Mouse (Mus musculus): ENCODE results near the gene Tnni3. TPM values are rescaled to one million over a fixed set of nuclear protein-coding genes. Genes with fewer than 3 reads are reported as not detected.
A peak's percentile ranks its signal among the peaks of the same experiment; 100 is the strongest.
"Not testable (repeated sequence)": the region's sequence is repeated elsewhere in the genome, so short reads cannot be mapped to it uniquely, and the experiment has no call there.

Tnni3 gene
- polyA plus RNA-seq, 1 experiment from 2014 or later: 4.3 TPM

DNA sequence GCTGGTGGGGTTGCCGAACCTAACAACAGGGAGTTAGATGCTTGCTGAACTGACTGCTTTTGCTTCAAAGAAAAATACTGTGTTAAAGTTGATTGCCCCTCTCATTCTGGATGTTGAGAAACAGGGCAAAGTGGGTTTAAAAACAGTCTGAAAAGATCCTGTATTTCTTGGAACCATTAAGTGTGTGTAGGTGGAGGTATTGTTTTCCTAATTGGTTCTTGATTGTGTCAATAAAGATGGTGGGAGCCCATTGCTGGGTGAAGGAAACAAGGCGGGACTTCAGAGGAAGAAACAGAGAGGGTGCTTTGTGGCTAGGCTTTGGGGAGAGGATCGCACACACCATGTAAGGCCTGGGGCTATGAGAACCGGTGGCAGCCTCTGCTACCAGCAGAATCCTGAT is 13.2 kb upstream of the Tnni3 start:
- H3K9ac ChIP-seq (replicated peaks): no peak overlapping the region
- no peak for ATAC-seq (ENCODE audit: insufficient number of reproducible peaks, insufficient read depth, low FRiP score, low TSS enrichment, low read depth)
- H3K9me3 ChIP-seq: no peaks in the 10 kb centered on the region
- H3K4me2 ChIP-seq: no peak overlapping the region
- no peak overlapping the region for H3K27ac ChIP-seq
- H3K4me1 ChIP-seq (replicated peaks): 0 out of 2 replicates have a peak, but pooled peaks cover under 1% of the 10 kb centered on the region
- no peaks in the 10 kb centered on the region for H3K27me3 ChIP-seq
- WGBS: 54% methylated on average over 4 of the region's 4 CpGs
- no peaks in the 10 kb centered on the region for H3K36me3 ChIP-seq
- H3K4me3 ChIP-seq (replicated peaks): no peak overlapping the region

DNA sequence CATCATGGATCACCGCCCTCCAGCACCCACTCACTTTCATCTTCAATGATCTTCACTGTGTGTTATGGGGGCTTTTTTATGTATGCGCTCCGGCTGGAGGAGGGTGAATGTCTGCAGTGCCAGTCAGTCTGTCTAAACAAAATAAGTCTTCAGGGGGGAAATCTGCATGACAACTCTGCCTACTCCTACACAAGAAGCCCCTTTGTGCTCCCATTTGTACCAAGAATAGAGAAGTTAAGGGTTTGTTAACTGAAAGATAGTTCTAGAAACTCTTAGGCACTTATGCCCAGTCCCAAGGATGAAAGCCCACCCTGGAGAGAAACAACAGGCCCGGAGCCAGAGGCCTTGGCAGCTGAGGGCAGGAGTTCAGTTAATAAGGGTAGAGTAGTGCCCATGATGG is 12.3 kb upstream of the Tnni3 start:
- H3K27me3 ChIP-seq: no peaks in the 10 kb centered on the region
- no peaks in the 10 kb centered on the region for H3K9me3 ChIP-seq
- H3K4me2 ChIP-seq: no peak overlapping the region
- H3K36me3 ChIP-seq: no peaks in the 10 kb centered on the region
- H3K4me1 ChIP-seq (replicated peaks): peaks cover 7% of the 10 kb centered on the region
- no peak overlapping the region for H3K27ac ChIP-seq
- no peak overlapping the region for H3K4me3 ChIP-seq (replicated peaks)
- WGBS: 87% methylated on average over 4 of the region's 4 CpGs
- no peak overlapping the region for H3K9ac ChIP-seq (replicated peaks)
- no peak for ATAC-seq (ENCODE audit: insufficient number of reproducible peaks, insufficient read depth, low FRiP score, low TSS enrichment, low read depth)

DNA sequence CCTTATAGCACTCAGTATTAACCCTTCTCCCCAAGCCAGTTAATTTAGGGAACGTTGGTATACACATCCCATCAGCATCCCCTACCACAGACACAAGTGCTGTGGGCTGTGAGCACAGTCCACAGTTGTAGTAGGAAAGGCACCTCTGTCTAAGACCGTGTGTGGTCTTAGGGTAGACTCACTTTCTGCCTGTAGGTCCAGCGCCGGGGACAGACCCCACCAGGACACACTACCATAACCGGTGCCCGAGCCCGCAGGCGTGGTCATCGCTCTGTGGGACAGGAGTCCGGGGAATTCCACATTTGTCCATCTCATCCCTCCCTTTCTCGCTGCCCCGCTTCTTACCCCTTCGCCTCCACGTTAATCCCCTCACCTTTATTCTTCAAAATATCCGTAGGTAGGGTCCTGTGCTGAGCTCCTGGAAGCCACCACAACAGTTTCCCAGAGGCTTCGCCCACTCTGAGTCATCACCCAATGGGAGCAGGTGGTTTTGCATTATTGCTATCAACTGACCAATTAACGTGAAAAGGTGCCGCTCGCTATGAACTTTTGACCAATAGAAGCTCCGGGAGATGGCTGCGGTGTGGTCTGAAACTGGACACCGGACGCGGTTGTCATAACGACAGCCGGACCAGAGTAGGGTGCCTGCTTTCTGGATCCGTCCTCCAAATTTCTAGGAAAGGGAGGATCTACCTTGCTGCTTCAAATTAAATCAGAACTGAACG is 8.1 kb upstream of the Tnni3 start, which contains the start of gene Dnaaf3:
Dnaaf3 (minus strand) TSS at position 449 of the 725 bp plus-strand sequence.
- no peaks in the 10 kb centered on the region for H3K36me3 ChIP-seq
- H3K4me2 ChIP-seq: peak within 1 kb of the TSS; percentile 73
- 3% methylated on average over 28 of the region's 28 CpGs for WGBS
- H3K4me3 ChIP-seq (replicated peaks): peak within 1 kb of the TSS; percentile 45
- H3K27me3 ChIP-seq: 0 out of 2 replicates have a peak, but pooled peaks cover 4% of the 10 kb centered on the region
- peaks cover 11% of the 10 kb centered on the region for H3K4me1 ChIP-seq (replicated peaks)
- no peaks in the 10 kb centered on the region for H3K9me3 ChIP-seq
- H3K9ac ChIP-seq (replicated peaks): no peak within 1 kb of the TSS; the same call in 1 of the 2 replicates
- no peak within 1 kb of the TSS for H3K27ac ChIP-seq
- ATAC-seq (ENCODE audit: insufficient number of reproducible peaks, insufficient read depth, low FRiP score, low TSS enrichment, low read depth): peak; percentile 91

DNA sequence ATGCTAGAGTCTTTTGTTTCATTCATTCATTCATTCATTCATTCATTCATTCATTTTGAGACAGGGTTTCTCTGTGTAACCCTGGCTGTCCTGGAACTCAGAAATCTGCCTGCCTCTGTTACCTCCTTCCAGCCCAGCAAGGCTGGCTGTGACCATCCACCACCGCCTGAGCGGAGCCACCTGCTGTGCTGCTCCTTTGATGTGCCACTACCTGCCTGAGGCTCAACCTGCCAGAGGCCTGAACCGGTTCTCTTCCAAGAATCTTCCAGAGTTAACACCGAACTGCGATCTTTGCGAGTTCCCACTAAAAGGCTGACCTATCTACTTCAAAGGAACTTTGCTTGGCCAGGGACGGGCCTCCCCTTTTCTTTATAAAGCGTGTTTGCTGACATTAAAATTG is 6.1 kb upstream of the Tnni3 start:
- H3K4me2 ChIP-seq; H3K27ac ChIP-seq; H3K36me3 ChIP-seq; H3K9ac ChIP-seq (replicated peaks); H3K27me3 ChIP-seq; H3K4me3 ChIP-seq (replicated peaks); H3K9me3 ChIP-seq; ATAC-seq (ENCODE audit: insufficient number of reproducible peaks, insufficient read depth, low FRiP score, low TSS enrichment, low read depth): not testable (repeated sequence)
- WGBS: 33% methylated on average over 8 of the region's 8 CpGs
- peaks cover 21% of the 10 kb centered on the region for H3K4me1 ChIP-seq (replicated peaks)

DNA sequence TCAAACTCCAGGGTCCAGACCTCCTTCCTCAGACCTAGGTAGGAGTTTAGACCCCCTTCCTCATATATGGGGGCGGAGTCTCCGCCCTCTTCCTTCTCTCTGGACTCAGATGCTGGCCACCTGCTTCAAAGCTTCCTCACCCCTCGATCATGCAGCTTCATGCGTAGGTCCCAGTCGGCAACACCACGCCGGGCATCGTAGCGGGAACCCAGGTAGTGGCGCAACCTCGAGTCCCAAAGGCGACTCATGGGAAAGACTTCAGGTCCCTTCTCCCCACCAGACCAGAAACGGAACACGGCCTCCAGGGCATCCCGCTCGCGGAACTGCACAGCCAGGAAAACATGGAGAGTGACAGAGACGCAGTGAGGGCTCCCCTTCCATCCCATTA is 3.3 kb upstream of the Tnni3 start:
- 42% methylated on average over 18 of the region's 18 CpGs for WGBS
- peak overlapping the region; percentile 36 for H3K4me3 ChIP-seq (replicated peaks)
- ATAC-seq (ENCODE audit: insufficient number of reproducible peaks, insufficient read depth, low FRiP score, low TSS enrichment, low read depth): no peak
- H3K9ac ChIP-seq (replicated peaks): 0 out of 2 replicates have a peak overlapping the region, but pooled peaks have one; percentile 31
- no peak overlapping the region for H3K27ac ChIP-seq
- peak overlapping the region; percentile 58 for H3K4me2 ChIP-seq
- peaks cover 7% of the 10 kb centered on the region; the same call in 1 of the 2 replicates for H3K27me3 ChIP-seq
- H3K36me3 ChIP-seq: no peaks in the 10 kb centered on the region
- peaks cover 21% of the 10 kb centered on the region for H3K4me1 ChIP-seq (replicated peaks)
- no peaks in the 10 kb centered on the region for H3K9me3 ChIP-seq

DNA sequence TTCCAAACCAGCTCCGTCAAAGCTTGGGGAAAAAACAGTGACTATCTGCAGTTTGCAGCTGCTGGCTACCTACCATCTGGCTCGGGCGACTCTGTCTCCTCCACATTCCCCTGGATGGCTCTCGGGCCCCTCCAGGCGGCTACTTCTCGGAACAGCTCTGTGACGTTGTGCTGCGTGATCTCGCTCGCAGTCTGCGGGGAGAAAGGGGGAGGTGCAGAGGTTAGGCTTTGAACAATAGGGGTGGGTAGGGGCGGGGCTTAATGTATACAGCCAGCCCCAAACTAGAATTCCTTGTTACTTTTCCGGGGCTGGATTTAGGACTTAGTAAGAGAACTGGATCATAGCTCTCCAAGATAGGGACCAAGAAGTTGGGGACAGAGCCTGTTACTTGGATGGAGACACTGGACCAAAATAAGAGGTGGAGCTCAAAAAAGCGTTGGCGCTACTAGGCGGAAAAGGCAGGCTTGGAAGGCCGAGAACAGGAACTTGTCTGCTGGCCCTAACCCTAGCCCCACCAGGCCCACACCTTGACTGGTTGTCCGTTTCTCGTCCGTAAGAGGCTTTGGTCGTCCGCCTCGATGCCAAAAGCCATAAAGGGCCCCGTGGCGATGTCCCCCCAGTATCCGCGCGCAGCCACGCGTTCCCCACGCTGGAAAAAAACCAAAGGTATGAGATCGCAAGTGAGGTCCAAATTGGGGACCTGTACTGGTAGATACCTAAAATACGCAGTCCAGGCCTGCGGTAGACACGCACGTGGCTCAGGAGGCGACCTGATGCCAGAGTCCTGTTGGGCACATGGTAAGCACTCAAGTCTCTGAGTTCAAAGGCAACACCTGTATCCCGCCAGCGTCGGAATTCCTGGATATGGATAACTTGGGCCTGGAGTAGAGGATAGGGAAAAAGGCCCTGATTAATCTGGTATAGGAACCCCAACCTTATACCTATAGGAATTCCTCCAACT is 2.6 kb upstream of the Tnni3 start:
- WGBS: 31% methylated on average over 40 of the region's 40 CpGs
- H3K4me1 ChIP-seq (replicated peaks): peaks cover 15% of the 10 kb centered on the region
- peaks cover 14% of the 10 kb centered on the region for H3K27me3 ChIP-seq
- H3K4me2 ChIP-seq: peak overlapping the region; percentile 58
- no peaks in the 10 kb centered on the region for H3K9me3 ChIP-seq
- H3K27ac ChIP-seq: peak overlapping the region; percentile 67; the same call in 1 of the 2 replicates
- H3K9ac ChIP-seq (replicated peaks): peak overlapping the region; percentile 57; the same call in 1 of the 2 replicates
- peak; percentile 88 for ATAC-seq (ENCODE audit: insufficient number of reproducible peaks, insufficient read depth, low FRiP score, low TSS enrichment, low read depth)
- no peaks in the 10 kb centered on the region for H3K36me3 ChIP-seq
- peak overlapping the region; percentile 36 for H3K4me3 ChIP-seq (replicated peaks)

DNA sequence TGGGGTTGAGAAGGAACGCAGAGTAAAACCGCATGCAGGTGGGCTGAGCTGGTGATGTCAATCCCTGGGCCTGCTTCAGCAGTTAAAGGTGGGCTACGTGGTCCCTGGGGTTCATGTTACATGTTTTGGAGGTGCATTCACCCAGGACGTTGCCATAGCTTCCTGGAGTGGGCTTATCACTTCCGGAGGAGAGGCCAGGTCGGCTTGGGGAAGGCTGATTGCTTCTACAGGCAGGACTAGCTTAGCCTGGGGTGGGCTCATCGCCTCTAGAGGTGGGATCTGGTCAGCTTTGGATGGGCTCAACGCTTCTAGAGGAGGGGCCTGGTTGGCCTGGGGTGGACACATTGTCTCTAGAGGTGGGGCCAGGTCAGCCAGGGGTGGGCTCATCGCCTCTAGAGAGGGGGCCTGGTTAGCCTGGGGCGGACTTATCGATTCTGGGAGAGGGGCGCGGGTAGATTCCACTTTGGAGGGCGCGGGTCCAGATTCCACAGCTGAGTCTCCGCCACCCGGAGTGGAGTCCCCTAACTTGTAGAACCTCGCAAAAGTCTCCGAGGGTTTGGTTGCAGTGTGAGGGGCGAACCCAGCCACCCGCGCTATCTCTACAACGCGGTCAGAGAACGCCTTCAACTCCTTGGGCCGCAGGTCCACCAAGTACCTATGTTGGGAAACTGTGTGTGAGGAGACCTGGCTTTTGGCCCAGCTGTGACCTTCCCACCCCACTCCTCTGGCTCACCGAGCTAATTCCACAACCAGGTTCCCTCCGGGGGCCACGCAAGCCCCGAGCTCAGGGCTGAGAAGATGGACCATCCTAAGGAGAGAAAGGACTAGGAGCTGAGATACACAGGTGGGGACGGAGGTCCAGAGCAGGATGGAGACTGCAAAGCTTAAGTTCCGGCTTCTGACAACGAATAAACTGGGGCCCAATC is 561 bp downstream of the Tnni3 start:
- H3K4me1 ChIP-seq (replicated peaks): peaks cover 21% of the 10 kb centered on the region
- H3K36me3 ChIP-seq: no peaks in the 10 kb centered on the region
- no peak overlapping the region for H3K4me3 ChIP-seq (replicated peaks)
- ATAC-seq (ENCODE audit: insufficient number of reproducible peaks, insufficient read depth, low FRiP score, low TSS enrichment, low read depth): no peak
- WGBS: 89% methylated on average over 33 of the region's 33 CpGs
- H3K9ac ChIP-seq (replicated peaks): no peak overlapping the region
- no peak overlapping the region for H3K4me2 ChIP-seq
- no peak overlapping the region for H3K27ac ChIP-seq
- no peaks in the 10 kb centered on the region for H3K9me3 ChIP-seq
- H3K27me3 ChIP-seq: peaks cover 26% of the 10 kb centered on the region

DNA sequence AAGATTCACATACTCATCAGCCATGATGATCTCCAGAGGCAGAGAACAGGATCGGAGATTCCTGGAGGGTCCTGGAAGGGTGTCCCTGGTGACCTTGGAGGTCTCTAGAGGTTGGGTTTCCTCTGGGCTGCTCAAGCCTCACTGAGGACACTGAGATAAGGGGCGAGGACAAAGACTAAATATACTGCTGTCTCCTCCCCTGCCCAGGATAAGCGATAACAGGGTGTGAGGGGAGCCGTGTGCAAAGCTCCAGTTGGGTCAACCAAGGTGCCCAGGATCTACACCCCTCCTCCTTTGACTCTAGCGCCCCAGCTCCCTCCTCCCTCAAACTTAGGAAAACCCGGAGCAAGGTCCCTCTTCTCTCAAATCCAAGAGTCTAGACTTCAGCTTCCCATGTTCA is 1.7 kb downstream of the Tnni3 start:
- Histone ChIP-seq H3K9ac (replicated peaks) (no peak overlapping the region), H3K4me2 (no peak overlapping the region), H3K9me3 (no peaks in the 10 kb centered on the region), H3K27ac (no peak overlapping the region), H3K4me3 (replicated peaks) (no peak overlapping the region), H3K4me1 (replicated peaks) (peaks cover 19% of the 10 kb centered on the region), H3K36me3 (no peaks in the 10 kb centered on the region), H3K27me3 (peaks cover 22% of the 10 kb centered on the region)
- ATAC-seq (ENCODE audit: insufficient number of reproducible peaks, insufficient read depth, low FRiP score, low TSS enrichment, low read depth): no peak
- 77% methylated on average over 6 of the region's 6 CpGs for WGBS

DNA sequence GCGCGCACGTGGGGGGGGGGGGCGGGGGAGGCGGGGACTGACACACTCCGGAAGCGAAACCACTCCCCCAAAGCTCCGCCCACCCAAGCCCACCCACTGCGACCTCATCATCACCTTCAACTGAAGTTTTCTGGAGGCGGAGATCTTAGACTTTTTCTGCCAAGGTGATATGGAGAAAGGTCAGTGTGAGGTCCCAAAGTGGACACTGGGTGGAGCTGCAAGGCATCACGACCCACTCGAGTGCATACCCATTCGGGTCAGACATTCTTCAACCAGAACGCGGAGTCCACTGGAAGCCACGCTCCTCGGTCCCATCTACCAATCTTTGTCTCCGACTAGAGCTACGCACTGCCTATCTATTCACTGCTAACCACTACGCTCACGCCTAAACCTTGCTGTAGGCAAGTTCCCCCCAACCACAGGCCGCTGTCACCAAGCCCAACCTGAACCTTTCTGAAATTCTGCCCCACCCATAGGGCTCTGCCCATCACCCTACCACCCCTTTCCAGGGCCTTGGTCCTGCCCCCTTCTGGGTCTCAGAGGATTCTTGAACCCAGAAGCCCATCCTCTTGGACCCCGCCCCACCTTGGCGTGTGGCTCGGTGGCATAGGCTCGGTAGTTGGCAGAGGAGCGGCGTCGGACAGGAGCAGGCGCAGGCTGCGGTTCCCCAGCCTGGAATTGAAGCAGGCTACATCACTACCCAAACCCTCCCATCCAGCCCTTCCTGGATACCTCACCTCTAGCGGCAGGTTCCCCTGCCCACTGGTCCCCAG is 2.6 kb downstream of the Tnni3 start:
- WGBS: 33% methylated on average over 32 of the region's 32 CpGs
- H3K36me3 ChIP-seq: no peaks in the 10 kb centered on the region
- peaks cover 22% of the 10 kb centered on the region for H3K27me3 ChIP-seq
- H3K4me2 ChIP-seq: peak overlapping the region; percentile 50
- H3K4me1 ChIP-seq (replicated peaks): peaks cover 14% of the 10 kb centered on the region
- peak overlapping the region; percentile 26 for H3K4me3 ChIP-seq (replicated peaks)
- H3K27ac ChIP-seq: no peak overlapping the region
- ATAC-seq (ENCODE audit: insufficient number of reproducible peaks, insufficient read depth, low FRiP score, low TSS enrichment, low read depth): no peak
- no peaks in the 10 kb centered on the region for H3K9me3 ChIP-seq
- no peak overlapping the region; the same call in 1 of the 2 replicates for H3K9ac ChIP-seq (replicated peaks)

DNA sequence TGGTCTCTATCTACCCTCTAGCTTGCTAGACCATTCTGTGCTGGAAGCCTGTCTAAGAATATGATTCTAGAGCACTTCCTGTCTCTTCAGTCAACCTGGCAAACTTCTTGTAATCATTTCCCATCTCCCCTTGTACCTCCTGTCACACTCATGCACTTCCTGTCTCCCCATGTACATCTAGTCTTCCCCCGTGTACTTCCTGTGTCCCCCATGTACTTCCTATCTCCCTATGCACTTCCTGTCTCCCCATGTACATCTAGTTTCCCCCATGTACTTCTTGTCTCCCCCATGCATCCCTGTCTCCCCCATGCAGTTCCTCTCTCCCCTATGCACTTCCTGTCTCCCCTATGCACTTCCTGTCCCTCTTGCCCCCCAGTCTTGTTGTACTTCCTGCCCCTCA is 5.5 kb downstream of the Tnni3 start:
- no peaks in the 10 kb centered on the region for H3K9me3 ChIP-seq
- peaks cover 22% of the 10 kb centered on the region for H3K27me3 ChIP-seq
- WGBS: 93% methylated on average over 1 of the region's 1 CpGs
- no peaks in the 10 kb centered on the region for H3K36me3 ChIP-seq
- no peak overlapping the region for H3K4me3 ChIP-seq (replicated peaks)
- no peak overlapping the region for H3K9ac ChIP-seq (replicated peaks)
- H3K27ac ChIP-seq: no peak overlapping the region
- no peak overlapping the region for H3K4me2 ChIP-seq
- no peak for ATAC-seq (ENCODE audit: insufficient number of reproducible peaks, insufficient read depth, low FRiP score, low TSS enrichment, low read depth)
- peaks cover 28% of the 10 kb centered on the region for H3K4me1 ChIP-seq (replicated peaks)

All from limb, embryonic 12.5 days (tissue).